Mouse (Mus musculus) midbrain, embryonic 16.5 days (tissue): Measurements from ENCODE around the gene Fgfr2. TPM values are rescaled to one million over a fixed set of nuclear protein-coding genes. Genes with fewer than 3 reads are reported as not detected.
A peak's percentile ranks its signal among the peaks of the same experiment; 100 is the strongest.

ENCODE experiments used
- ATAC-seq: fragments of 200-750 bp; cut with Nextera tagmentation; 2 replicates; pipeline ENCODE4 v1.8.0; 2017; ENCODE audit warnings: moderate TSS enrichment
- H3K27ac ChIP-seq: fragments of 300-500 bp; sonication (generic); 2 replicates; pipeline ENCODE4 v1.5.1; 2014; ENCODE audit warnings: mild to moderate bottlenecking, low read length, mixed read lengths
- H3K27me3 ChIP-seq: fragments of 300-500 bp; sonication (generic); 2 replicates; pipeline ENCODE4 v1.6.1; 2014; ENCODE audit warnings: low read depth, low read length, mixed read lengths; ENCODE audit not compliant: control insufficient read depth, insufficient read depth
- H3K36me3 ChIP-seq: fragments of 300-500 bp; sonication (generic); 2 replicates; pipeline ENCODE4 v1.6.1; 2014; ENCODE audit warnings: mild to moderate bottlenecking, low read length, moderate library complexity, mixed read lengths; ENCODE audit not compliant: control insufficient read depth, insufficient read depth
- H3K4me1 ChIP-seq: fragments of 300-500 bp; sonication (generic); 2 replicates; pipeline ENCODE4 v1.6.1; 2014; ENCODE audit warnings: mild to moderate bottlenecking, low read length, mixed read lengths; ENCODE audit not compliant: control insufficient read depth, insufficient read depth
- H3K4me2 ChIP-seq: fragments of 300-500 bp; sonication (generic); 2 replicates; pipeline ENCODE4 v1.6.1; 2014; ENCODE audit warnings: mild to moderate bottlenecking, low read length, mixed read lengths
- H3K4me3 ChIP-seq: fragments of 300-500 bp; sonication (generic); 2 replicates; pipeline ENCODE4 v1.5.1; 2014; ENCODE audit warnings: low read depth, mild to moderate bottlenecking, low read length, moderate library complexity, mixed read lengths
- H3K9ac ChIP-seq: fragments of 300-500 bp; sonication (generic); 2 replicates; pipeline ENCODE4 v1.6.1; 2014; ENCODE audit warnings: low read depth, low read length, mixed read lengths
- H3K9me3 ChIP-seq: fragments of 300-500 bp; sonication (generic); replicated peaks from 2 replicates; pipeline ENCODE4 v1.6.1; 2014; ENCODE audit warnings: mild to moderate bottlenecking, low read length, mixed read lengths; ENCODE audit not compliant: control insufficient read depth, poor library complexity, severe bottlenecking
- WGBS: fragments of 180-500 bp; shearing (Covaris S2); extraction: QIAGEN DNeasy Blood & Tissue Kit; methylation state at CpG from one replicate; pipeline ENCODE4 v1.1.7; 2014; 5-methylcytosine and 5-hydroxymethylcytosine counted together
- polyA plus RNA-seq: library from polyadenylated mRNA; unstranded; fragments of >200 nt; fragmentation: Nextera tagmentation; extraction: Ambion mirVana; gene quantifications from 2 replicates; pipeline ENCODE4 v1.2.1, GENCODE M21; 2015

Gene Fgfr2
- polyA plus RNA-seq, 1 experiment from 2014 or later = 23.8 TPM

GRCm38 (mm10) chr7:132604720-132605119, 518.4 kb downstream of the Fgfr2 start:
- no peak overlapping the region for H3K9ac ChIP-seq
- no peak for ATAC-seq

DNA sequence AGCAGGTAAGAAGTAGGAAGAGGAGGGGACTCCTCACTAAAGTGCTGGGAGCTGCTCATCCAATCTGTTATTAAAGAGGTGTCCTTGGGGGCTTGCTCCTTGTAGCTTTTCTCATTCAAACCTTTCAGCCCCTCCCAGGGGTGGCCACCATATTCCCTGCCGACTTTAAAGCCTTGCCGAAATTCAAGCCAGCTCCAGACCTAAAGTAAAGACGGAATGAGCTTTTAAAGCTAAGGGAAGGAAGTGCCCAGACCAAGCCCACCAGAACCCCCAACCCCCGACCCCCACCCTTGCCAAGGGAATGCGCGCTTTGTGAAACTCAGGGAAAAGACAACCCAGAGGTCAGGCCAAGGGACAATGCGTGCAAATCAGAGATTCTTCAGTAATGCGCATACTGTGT, 522.2 kb downstream of the Fgfr2 start:
- Histone ChIP-seq H3K9me3 (no peaks in the 10 kb centered on the region), H3K36me3 (no peaks in the 10 kb centered on the region), H3K4me1 (peaks cover 23% of the 10 kb centered on the region), H3K27me3 (peaks cover 52% of the 10 kb centered on the region), H3K27ac (no peak overlapping the region), H3K9ac (no peak overlapping the region), H3K4me2 (no peak overlapping the region), H3K4me3 (no peak overlapping the region)
- WGBS = 6% methylated on average over 8 of the region's 8 CpGs
- ATAC-seq = no peak

More at GRCm38 (mm10) chr7:132604720-132605119, 518.4 kb downstream of the Fgfr2 start:
- Histone ChIP-seq H3K27ac (no peak overlapping the region), H3K27me3 (peaks cover 25% of the 10 kb centered on the region), H3K4me2 (no peak overlapping the region), H3K4me1 (peaks cover 8% of the 10 kb centered on the region), H3K9me3 (no peaks in the 10 kb centered on the region), H3K4me3 (no peak overlapping the region), H3K36me3 (no peaks in the 10 kb centered on the region)
- WGBS = 83% methylated on average over 4 of the region's 4 CpGs

- no peak for ATAC-seq
- Histone ChIP-seq H3K27me3 (peaks cover 55% of the 10 kb centered on the region), H3K4me2 (peak overlapping the region; percentile 77), H3K27ac (no peak overlapping the region), H3K4me1 (peaks cover 23% of the 10 kb centered on the region), H3K9me3 (no peaks in the 10 kb centered on the region), H3K36me3 (no peaks in the 10 kb centered on the region), H3K4me3 (peak overlapping the region; percentile 38), H3K9ac (peak overlapping the region; percentile 47)
- under 1% methylated on average over 9 of the region's 9 CpGs for WGBS
These were observed 523.1 kb downstream of the Fgfr2 start for GRCm38 (mm10) chr7:132600026-132600425.

DNA sequence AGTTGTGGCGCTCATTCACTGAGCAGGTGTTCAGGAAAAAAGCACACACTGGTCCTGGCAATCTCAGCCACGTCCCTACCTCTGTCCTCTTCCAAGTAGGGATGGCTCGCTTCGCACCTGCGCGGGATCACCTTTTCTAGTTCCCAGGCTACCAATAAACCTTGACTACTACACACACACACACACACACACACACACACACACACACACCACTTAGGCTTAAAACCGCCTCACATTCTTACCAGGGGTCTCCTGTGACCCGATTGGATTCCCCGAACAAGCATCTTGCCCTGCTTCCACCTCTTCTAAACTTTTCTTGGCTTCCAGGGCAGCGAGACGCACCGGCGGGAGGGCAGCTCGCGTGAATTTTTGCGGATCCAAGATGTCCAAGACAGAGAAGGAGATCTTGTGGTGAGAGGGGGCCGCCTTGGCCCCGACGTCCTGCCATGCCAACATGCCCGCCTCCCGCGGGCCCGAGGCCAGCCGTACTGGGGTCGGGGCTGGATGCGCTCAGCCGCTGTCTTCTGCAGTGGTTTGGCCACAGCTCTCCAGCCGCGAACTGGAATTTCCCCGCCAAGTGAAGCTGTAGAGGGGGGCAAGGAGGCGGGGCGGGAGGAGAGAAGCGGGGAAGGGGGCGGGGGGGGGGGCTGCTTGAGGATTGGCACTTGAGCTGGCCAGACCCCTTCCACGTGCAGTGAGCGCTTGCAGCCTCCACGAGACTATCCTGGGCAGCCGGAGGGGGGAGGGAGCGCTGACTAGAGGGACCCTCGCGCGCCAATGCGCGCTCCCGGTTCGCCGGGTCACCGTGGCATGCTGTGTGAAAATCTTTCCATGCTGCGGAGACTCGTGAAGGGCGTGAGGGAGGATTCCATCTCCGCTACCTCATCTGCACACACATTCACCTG, 523.8 kb downstream of the Fgfr2 start, which contains the start of gene Nkx1-2:
TSS of gene Nkx1-2 (minus strand) at position 567 of the 905 bp plus-strand sequence.
- Histone ChIP-seq H3K9me3 (no peaks in the 10 kb centered on the region), H3K9ac (peak within 1 kb of the TSS; percentile 47), H3K36me3 (no peaks in the 10 kb centered on the region), H3K4me1 (peaks cover 23% of the 10 kb centered on the region), H3K27me3 (peaks cover 58% of the 10 kb centered on the region), H3K4me3 (peak within 1 kb of the TSS; percentile 38), H3K27ac (no peak within 1 kb of the TSS), H3K4me2 (peak within 1 kb of the TSS; percentile 77)
- WGBS = under 1% methylated on average over 48 of the region's 52 CpGs
- no peak for ATAC-seq

DNA sequence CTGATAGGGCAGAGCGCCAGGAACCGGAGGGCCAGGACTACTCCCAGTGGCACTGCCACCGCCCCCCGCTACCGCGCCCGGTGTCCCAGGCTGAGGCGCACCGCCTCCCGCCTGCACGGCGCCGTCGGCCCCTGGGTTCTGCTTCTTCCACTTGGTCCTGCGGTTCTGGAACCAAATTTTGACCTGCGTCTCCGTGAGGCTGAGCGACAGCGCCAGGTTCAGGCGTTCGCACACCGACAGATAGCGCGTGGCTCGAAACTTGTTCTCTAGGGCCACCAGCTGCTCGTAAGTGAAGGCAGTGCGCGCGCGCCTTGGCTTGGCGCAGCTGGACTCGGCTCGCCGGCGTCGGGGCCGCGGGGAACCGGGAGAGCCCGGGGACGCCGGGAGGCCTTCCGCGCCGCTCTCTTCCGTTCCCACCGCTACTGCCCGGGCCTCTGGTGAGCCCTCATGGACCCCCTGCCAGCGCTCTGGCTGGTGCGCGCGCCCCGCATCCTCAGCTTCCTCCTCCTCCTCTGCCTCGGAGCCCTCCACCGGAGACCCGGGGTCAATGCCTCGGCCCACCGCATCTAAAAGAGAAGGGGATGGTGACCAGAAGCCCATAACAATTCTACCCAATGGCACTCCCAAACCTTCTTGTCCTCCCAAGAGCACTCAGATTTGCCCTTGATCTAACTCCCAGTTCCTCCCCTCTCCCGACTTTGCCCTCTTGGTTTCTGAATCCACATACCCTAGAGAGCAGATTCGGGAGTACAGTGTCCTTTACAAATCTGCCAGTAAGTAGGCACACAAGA, 525.7 kb downstream of the Fgfr2 start:
- peak overlapping the region; percentile 43 for H3K4me3 ChIP-seq
- WGBS = under 1% methylated on average over 45 of the region's 60 CpGs

GRCm38 (mm10) chr7:132596557-132597250, 526.4 kb downstream of the Fgfr2 start:
- WGBS = 6% methylated on average over 26 of the region's 26 CpGs
- H3K9me3 ChIP-seq = no peaks in the 10 kb centered on the region
- H3K4me1 ChIP-seq = peaks cover 23% of the 10 kb centered on the region
- H3K4me3 ChIP-seq = peak overlapping the region; percentile 43
- H3K27ac ChIP-seq = no peak overlapping the region
- no peak for ATAC-seq
- peak overlapping the region; percentile 76 for H3K4me2 ChIP-seq
- peaks cover 50% of the 10 kb centered on the region for H3K27me3 ChIP-seq
- no peaks in the 10 kb centered on the region for H3K36me3 ChIP-seq
- H3K9ac ChIP-seq = no peak overlapping the region; the same call in 1 of the 2 replicates

More for the DNA sequence above, 525.7 kb downstream of the Fgfr2 start:
- Histone ChIP-seq H3K36me3 (no peaks in the 10 kb centered on the region), H3K4me1 (peaks cover 23% of the 10 kb centered on the region), H3K27me3 (peaks cover 58% of the 10 kb centered on the region), H3K4me2 (peak overlapping the region; percentile 76), H3K9me3 (no peaks in the 10 kb centered on the region), H3K27ac (no peak overlapping the region), H3K9ac (peak overlapping the region; percentile 49)
- no peak for ATAC-seq

GRCm38 (mm10) chr7:132595787-132596186, 527.4 kb downstream of the Fgfr2 start:
- Histone ChIP-seq H3K9ac (no peak overlapping the region), H3K4me1 (peaks cover 23% of the 10 kb centered on the region), H3K4me3 (no peak overlapping the region), H3K9me3 (no peaks in the 10 kb centered on the region), H3K36me3 (no peaks in the 10 kb centered on the region), H3K27ac (no peak overlapping the region), H3K4me2 (no peak overlapping the region), H3K27me3 (peaks cover 42% of the 10 kb centered on the region)
- ATAC-seq = no peak
- WGBS = 78% methylated on average over 3 of the region's 3 CpGs

- Histone ChIP-seq H3K4me2 (no peak overlapping the region), H3K27me3 (peaks cover 30% of the 10 kb centered on the region), H3K36me3 (no peaks in the 10 kb centered on the region), H3K9me3 (no peaks in the 10 kb centered on the region), H3K27ac (no peak overlapping the region), H3K4me1 (peaks cover 11% of the 10 kb centered on the region), H3K4me3 (no peak overlapping the region), H3K9ac (no peak overlapping the region)
- 97% methylated on average over 2 of the region's 2 CpGs for WGBS
- no peak for ATAC-seq
These were observed 528.8 kb downstream of the Fgfr2 start for GRCm38 (mm10) chr7:132594325-132594724.
